Mouse (Mus musculus): ENCODE measurements around the gene Map1lc3b.

GRCm38 (mm10) chr8:121553831-121554475, 36.2 kb upstream of the Map1lc3b start:
- TF ChIP-seq CTCF (IDR thresholded peaks at IDR 0.05; ENCODE audit: extremely low read depth, insufficient read length, insufficient replicate concordance, low read depth, low read length) (no peak), POLR2A (IDR thresholded peaks at IDR 0.05; ENCODE audit: low read depth, low read length) (no peak)
